Mouse (Mus musculus): ENCODE results near the gene Grk4.
"Not testable (repeated sequence)": the region's sequence is repeated elsewhere in the genome, so short reads cannot be mapped to it uniquely, and the experiment has no call there.

Grk4 gene

GRCm38 (mm10) chr5:34708436-34708835 lies 48.3 kb downstream of the Grk4 start:
- DNase-seq (ENCODE audit: low spot score in 2 of 2), result no peak

GRCm38 (mm10) chr5:34714371-34714770 lies 54.2 kb downstream of the Grk4 start:
- DNase-seq (ENCODE audit: low spot score in 2 of 2), result not testable (repeated sequence)

- DNase-seq (ENCODE audit: low spot score in 2 of 2), result no peak
Measured at GRCm38 (mm10) chr5:34714816-34715215, 54.6 kb downstream of the Grk4 start.

- DNase-seq (ENCODE audit: low spot score in 2 of 2), result no peak
Measured at GRCm38 (mm10) chr5:34729141-34729540, 69.0 kb downstream of the Grk4 start.

- no peak for DNase-seq (ENCODE audit: low spot score in 2 of 2)
Measured at GRCm38 (mm10) chr5:34730255-34730654, 70.1 kb downstream of the Grk4 start.

- no peak for DNase-seq (ENCODE audit: low spot score in 2 of 2)
Measured at GRCm38 (mm10) chr5:34751477-34751876, 91.3 kb downstream of the Grk4 start.

- no peak for DNase-seq (ENCODE audit: low spot score in 2 of 2)
Measured at GRCm38 (mm10) chr5:34758762-34759161, 98.6 kb downstream of the Grk4 start.

GRCm38 (mm10) chr5:34760850-34761508 lies 100.8 kb downstream of the Grk4 start:
- DNase-seq (ENCODE audit: low spot score in 2 of 2), result no peak

- DNase-seq (ENCODE audit: low spot score in 2 of 2), result peak; percentile 97 to 98
Measured at GRCm38 (mm10) chr5:34761509-34761908, 101.3 kb downstream of the Grk4 start, which contains the start of gene Htt. Gene Htt (plus strand): TSS chr5:34761740.

GRCm38 (mm10) chr5:34761934-34762611 lies 101.9 kb downstream of the Grk4 start:
- peak; percentile 57 to 59 for DNase-seq (ENCODE audit: low spot score in 2 of 2)

GRCm38 (mm10) chr5:34771818-34772217 lies 111.6 kb downstream of the Grk4 start:
- no peak for DNase-seq (ENCODE audit: low spot score in 2 of 2)

GRCm38 (mm10) chr5:34772696-34773245 lies 112.6 kb downstream of the Grk4 start:
- no peak for DNase-seq (ENCODE audit: low spot score in 2 of 2)

- no peak for DNase-seq (ENCODE audit: low spot score in 2 of 2)
Measured at GRCm38 (mm10) chr5:34773392-34773791, 113.2 kb downstream of the Grk4 start.

GRCm38 (mm10) chr5:34785027-34785426 lies 124.8 kb downstream of the Grk4 start:
- DNase-seq (ENCODE audit: low spot score in 2 of 2), result no peak

GRCm38 (mm10) chr5:34791141-34791540 lies 131.0 kb downstream of the Grk4 start:
- no peak for DNase-seq (ENCODE audit: low spot score in 2 of 2)

GRCm38 (mm10) chr5:34800292-34800953 lies 140.2 kb downstream of the Grk4 start:
- no peak for DNase-seq (ENCODE audit: low spot score in 2 of 2)
